Mouse (Mus musculus): ENCODE results near the gene Tstd1.

Tstd1 gene

DNA sequence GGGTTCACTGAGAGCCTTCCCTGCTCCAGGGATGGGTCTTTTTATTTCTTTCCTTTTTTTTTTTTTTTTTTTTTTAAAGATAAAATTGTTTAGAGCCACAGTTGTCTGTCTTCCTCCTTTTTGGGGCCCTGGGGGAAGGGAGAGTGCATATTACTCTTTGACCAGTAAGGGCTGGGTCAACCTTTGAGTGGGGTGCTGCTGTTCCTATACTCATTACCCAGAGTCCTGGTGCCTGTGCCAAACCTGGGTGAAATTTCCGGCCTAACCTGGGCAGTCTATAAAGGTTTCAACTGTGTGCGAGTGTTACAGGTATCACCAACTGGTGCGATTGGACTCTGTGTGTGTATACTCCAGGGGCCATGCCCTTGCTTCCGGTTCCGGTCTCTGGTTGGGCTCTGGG, at the start of gene Tstd1:
Tstd1 (plus strand) TSS at position 213 of the 400 bp plus-strand sequence.
- no peak for DNase-seq (ENCODE audit: low read depth, low spot score)

DNA sequence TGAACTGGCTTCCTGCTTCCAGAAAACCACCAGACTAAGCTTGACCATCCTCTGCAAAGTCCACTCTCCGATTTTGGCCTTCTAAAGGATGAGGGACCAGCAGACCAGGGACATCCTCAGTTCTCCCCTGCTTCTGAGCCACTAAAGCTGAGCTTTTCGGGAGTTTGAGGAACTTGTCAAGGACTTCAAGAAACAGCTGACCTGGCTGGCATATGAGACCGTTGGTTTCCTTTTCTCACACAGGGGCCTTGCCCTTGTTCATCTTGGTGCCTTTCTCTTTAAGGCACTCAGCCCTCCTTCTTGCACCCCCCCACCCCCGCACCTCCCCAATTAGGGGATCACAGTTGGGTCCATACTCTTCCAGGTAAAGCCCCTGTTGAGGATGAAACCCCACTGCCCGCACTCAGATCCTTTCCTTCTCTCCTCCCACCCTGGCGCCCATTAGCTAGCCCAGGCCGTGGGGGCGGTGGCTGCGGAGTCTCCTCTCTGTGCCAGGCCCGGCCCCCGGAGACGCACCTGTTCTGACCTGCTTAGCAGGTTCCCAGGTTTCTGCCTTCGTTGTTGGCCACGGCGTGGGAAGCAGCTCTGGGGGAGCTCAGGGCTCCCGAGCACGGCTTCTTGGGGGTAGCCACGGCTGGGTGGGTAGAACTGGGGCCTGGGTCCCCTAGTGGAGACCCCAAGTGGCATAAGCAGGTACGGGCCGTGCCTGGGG, 48.7 kb upstream of the Tstd1 start, which contains the start of gene Nectin4:
Nectin4 (plus strand) TSS at position 255 of the 712 bp plus-strand sequence.
- DNase-seq (ENCODE audit: low read depth, low spot score), result no peak

DNA sequence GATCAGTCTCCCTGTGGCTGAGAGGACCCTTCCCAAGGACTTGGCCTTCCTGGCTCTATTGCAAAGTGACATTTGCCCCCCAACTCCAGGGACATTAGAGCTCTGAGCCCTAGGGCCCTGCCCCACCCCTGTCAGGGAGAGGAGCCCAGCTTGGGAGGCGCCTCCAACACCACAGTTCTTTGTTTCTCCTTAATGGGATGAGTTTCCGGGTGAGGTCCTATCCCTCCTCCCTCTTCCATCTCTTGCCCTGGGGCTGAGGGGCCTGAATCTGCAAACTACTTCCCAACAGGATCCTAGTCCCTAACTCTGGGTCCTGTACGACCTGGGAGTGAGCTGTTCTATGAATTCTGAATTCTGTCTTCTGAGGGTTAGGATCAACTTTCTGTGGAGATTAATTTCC, 45.8 kb upstream of the Tstd1 start:
- DNase-seq (ENCODE audit: low read depth, low spot score), result no peak

DNA sequence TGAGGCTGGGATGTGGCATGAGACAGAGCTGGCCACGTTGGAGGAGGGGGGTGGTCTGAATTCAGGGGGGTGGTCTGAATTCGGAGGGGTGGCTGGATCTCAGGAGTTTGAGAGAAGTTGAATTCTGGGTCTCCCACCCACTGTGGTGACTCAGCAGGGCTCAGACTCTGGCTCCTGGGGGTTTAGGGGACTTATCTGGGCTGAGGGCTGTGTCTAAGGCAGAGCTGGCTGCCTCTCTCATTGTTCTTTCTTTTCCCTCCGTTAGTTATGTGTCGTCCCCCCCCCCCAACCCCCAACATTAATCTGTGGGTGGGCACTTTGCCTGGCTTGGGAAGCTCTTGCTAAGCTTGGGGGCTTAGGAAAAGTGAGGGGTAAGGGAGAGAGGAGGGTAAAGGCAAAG, 44.7 kb upstream of the Tstd1 start:
- DNase-seq (ENCODE audit: low read depth, low spot score), result no peak

DNA sequence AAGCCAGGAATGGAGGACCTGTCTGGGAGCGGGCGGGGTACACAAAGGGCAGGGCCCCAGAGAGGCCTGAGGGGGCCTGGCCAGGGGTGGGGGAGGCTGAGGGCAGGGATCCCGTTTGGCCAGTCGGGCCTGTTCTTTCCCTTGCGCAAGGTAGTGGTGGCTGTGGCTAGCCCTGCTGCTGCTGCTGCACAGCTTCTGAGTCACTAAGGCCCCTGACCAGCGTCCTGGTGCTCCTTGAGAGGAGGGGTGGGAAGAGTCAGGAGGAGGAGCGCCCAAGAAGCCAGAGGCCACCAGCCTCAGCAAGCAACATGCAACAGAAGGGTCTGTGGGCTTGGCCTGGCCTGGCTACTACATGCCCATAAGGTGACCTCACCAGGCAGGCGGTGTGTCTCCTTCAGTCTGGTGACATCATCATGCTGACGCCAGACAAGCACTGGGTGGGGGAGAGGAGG, 43.0 kb upstream of the Tstd1 start:
- no peak for DNase-seq (ENCODE audit: low read depth, low spot score)

DNA sequence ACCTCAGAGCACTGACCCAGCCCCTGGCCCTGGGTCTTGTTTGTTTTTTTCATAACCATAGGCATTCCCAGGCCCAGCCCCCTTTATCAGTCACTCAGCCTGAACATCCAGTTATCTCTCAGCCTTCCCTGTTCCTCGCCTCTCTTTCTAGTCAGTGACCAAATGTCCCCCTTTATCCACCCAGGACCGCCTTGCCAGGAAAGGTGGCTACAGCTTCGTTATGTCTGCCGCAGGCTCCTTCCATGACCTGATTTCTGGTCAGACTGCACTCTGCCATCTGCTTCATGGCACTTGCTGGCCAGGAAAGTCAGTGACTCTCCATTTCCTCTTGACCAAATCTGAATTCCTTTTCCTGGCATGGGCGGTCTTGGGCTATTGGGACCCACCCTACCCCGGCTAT, 40.4 kb upstream of the Tstd1 start:
- no peak for DNase-seq (ENCODE audit: low read depth, low spot score)

DNA sequence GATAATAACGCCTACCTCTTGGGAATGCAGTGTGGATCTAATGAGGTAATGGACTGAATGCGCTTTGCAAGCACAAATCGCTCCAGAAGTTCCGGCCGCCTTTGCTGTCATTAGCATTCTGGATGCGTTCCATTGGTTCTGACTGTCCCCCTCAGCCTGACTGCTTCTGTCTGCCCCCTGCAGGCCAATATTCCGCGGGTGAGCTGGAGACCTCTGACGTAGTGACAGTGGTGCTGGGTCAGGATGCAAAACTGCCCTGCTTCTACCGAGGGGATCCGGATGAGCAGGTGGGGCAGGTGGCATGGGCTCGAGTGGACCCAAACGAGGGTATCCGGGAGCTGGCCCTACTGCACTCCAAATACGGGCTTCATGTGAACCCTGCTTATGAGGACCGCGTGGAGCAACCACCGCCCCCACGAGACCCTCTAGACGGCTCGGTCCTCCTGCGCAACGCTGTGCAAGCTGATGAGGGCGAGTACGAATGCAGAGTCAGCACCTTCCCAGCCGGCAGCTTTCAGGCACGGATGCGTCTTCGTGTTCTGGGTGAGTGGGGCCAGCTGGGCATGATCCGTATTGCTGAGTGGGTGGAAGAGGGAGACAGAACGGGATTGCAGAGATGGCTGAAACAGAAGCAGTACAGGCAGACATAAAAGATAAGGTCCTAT, 38.6 kb upstream of the Tstd1 start:
- DNase-seq (ENCODE audit: low read depth, low spot score), result peak; percentile 88

DNA sequence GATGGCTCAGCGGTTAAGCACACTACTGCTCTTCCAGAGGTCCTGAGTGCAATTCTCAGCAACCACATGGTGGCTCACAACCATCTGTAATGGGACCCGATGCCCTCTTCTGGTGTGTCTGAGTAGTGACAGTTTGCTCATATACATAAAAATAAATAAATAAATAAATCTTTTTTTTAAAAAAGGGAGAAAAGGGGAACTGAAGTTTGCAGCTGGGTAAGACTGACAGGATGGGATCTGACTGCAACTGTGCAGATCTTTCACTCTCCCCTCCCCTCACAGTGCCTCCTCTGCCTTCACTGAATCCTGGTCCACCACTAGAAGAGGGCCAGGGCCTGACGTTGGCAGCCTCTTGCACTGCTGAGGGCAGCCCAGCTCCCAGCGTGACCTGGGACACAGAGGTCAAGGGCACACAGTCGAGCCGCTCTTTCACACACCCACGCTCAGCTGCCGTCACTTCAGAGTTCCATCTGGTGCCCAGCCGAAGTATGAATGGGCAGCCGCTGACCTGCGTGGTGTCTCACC, 36.5 kb upstream of the Tstd1 start:
- DNase-seq (ENCODE audit: low read depth, low spot score), result no peak

DNA sequence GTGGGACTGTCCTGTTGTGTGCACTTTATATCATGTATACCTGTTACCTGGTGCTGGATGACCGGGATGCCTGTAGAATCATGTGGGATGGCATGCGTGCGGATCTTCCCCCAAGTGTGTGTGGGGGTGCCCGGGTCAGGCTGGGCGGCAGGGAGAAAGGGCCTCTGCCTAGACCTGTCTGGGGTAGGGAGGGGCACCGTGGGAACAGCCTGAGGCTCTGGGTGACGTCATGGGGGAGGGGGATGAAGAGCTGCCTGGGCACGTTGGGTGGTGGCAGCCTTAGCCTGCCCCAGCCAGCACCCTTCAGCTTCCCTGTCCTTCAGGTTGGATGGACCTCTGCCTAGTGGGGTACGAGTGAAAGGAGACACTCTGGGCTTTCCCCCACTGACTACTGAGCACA, 34.3 kb upstream of the Tstd1 start:
- no peak for DNase-seq (ENCODE audit: low read depth, low spot score)

DNA sequence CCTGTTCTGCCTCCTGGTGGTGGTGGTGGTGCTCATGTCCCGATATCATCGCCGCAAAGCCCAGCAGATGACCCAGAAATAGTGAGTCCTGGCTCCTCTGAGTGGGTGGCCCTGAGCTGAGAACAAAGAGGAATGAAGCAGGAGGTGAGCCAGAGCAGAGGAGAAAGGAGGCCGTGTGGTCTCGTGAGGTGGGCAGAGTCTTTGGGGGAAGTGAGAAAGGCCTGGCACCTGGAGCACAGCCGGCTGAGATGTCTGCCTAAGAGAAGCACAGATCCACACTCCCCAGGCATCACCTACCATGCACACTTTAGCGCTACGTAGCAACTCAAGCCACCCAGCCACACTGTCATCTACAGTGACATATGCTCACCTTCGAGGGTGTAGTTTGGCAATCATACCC, 33.5 kb upstream of the Tstd1 start:
- DNase-seq (ENCODE audit: low read depth, low spot score), result no peak

DNA sequence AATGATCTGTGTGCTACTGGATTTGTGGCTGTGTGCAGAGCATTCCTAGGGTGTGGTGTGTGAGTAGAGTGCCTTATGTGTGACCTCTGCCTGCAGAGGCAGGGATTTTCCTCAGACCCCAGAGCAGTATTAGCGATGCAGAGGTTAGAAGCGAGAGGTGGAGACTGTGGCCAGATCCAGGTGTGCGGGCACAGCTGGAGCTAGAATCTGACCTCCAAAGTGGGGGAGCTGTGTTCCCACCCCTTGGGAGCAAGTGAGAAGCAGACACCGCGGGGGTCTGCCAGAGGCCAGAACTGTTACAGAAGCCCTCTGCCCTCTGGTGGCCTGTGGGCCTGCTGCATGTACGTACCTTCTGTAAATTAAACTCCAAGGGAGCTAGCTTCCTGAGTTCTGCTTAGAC, 31.6 kb upstream of the Tstd1 start:
- peak; percentile 69 for DNase-seq (ENCODE audit: low read depth, low spot score)

DNA sequence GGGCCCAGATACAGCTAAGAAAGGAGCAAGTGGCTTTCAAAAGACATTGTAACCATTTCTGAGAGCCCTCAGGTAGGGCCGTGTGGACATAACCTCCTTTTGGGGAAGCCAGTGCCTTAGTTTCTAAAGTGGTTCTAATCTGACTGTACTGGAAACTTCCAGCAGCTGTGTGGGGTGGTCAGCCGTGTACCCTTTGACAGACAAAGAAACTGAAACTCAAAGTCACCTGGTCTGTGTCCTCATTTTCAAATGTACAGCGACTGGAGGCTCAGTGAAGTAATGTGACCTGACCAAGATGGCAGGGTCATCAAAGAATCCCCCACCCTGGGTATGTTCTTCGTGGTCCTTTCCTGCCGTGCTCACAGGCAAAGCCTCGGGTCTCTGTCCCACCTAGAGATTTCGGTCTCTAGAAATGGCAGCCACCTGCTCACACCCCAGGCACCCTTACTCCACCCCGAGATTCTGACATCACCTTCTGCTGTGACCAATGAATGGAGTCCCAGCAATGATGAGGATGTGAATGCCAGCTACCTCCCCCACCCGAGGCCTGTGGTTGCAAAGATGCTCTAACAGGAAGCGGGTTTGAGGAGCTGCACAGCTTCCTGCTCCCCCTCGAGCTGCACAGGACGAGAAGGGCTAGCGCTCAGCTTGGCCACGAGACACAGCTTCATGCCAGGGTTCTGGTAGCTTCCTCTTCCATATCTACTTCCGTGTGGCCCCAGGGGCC, 30.1 kb upstream of the Tstd1 start, which contains the start of gene Arhgap30:
Arhgap30 (plus strand) TSS at position 579 of the 727 bp plus-strand sequence.
- DNase-seq (ENCODE audit: low read depth, low spot score), result peak; percentile 96

DNA sequence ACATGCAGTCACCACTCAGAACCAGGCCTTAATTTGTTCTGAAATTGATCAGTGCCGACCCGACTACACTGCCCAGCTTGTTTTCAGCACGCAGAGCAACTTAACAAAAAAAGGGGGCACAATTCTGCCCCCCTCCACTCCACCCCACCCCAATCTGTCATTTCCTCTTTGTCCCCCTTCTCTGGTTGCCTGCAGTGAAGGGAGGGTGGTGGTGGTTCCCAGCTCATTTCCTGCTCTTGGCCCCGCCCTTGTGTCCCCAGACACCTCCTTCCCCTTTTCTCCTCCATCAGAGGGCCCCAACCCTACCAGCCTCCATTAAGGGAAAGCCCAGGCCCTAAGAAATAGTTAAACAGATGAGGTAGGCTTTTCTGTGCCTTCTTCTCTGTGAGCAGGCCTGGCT, 28.6 kb upstream of the Tstd1 start:
- peak; percentile 90 for DNase-seq (ENCODE audit: low read depth, low spot score)

DNA sequence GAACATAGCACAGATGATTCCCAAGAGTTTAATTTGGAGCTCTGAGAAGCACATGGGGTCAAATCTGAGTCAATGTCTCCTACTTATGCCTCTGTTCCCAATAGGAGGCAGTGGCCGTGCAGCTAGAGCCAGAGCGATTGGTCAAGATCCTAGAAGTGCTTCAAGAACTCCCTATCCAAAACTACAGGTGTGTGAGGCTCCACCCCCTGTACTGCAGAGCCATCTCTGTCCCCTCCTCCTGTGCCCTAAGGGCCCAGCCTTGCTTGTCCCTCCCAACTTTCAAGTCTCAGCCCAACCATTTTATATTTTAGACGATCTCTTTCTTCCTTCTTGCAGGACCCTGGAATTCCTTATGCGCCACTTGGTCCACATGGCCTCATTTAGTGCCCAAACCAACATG, 16.9 kb upstream of the Tstd1 start:
- no peak for DNase-seq (ENCODE audit: low read depth, low spot score)

DNA sequence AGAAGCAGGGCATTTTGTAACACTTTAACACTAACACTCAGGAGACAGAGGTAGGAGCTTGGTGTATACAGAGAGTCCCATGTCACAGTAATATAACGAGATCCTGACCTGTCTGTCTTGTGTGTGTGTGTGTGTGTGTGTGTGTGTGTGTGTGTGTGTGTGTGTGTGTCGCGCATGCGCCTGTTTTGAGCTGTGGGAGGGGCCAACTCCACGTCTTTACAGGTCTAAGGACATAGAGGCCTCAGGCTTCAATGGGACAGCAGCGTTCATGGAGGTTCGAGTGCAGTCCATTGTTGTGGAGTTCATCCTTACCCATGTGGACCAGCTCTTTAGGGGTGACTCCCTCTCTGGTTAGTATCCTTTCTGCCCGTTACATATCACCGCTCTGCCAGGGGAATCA, 15.7 kb upstream of the Tstd1 start:
- no peak for DNase-seq (ENCODE audit: low read depth, low spot score)

DNA sequence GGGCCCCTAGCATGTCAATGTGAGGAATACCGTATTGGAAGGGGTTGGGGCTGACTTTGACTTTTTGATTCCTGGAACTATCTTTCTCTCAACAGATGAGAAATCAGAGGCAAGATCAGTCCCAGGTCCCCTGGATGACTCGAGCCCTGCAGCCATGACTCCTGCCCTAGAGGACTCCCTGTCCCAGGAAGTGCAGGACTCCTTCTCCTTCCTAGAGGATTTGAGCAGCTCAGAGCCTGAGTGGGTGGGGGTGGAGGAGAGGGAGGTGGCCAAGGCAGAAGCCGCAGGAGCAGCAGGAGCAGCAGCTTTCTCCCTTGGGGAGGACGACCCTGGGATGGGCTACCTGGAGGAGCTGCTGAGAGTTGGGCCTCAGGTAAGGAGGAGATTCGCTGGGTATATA, 11.4 kb upstream of the Tstd1 start:
- DNase-seq (ENCODE audit: low read depth, low spot score), result no peak

DNA sequence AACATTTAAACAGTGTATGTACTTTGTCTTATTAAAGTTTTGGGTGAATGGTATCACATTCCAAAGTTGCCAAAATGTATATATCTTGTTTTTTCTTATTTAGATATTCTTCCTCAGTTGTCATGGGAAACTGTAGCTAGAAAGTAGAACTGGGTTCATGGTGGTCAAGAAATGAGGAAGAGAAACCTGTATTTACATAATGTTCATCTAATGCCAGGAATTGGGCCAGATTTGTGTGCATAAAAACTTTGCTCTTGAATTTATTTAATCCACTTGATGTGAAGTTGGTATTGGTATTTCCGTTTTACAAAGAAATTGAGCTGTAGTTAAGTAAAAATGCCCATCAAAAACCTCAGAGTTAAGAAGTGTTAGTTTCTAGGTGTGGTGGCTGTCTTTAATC, 8.4 kb upstream of the Tstd1 start:
- no peak for DNase-seq (ENCODE audit: low read depth, low spot score)

DNA sequence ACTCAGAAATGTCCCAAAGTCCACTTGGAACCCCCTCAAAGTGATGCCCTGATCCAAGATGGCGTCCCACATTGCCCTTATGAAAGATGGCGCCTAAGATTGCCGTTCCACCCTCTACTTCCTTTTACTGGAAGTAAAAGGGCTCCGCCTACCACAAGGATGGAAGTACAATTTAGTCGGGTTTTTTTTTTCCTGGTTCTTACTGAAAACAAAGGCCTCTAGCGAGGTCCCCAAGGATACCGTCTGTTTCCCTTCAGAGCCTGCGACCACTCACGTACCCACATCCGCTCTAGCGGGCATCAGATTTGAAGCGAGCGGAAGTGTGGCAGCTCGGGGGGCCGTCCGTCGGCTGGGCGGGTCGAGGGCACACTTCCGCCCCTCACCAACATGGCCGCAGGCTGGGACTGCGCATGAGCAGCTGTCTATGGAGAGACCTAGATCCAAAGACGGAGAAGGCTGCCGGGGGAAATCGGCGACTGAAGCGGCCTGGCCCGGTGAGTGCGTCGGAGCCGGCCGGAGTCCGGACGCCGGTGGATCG, 7.7 kb upstream of the Tstd1 start, which contains the start of gene Usf1:
Usf1 (plus strand) TSS at position 367 of the 538 bp plus-strand sequence.
- DNase-seq (ENCODE audit: low read depth, low spot score), result peak; percentile 98

DNA sequence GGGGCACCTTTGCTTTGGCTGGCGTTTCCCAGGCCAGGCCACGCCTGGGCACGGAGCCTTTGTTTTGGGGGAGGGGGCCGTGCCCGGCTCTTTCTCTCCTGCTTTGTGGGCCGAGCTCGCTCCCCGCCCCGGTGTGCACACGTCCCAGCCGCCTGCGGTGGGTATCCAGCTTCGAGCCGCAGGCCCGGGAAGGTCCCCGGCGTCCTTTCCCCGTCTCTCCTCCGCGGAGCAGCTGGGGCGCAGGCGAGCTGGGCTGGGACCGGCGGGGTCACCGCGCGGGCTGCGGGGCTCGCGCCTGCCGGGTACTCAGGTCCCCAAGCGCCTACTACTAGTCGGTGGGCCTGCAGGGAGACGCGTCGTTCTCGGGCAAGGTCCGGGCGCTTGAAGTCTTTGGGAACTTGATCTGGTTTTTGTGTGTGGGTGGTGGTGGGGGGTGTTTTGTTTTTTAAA, 7.2 kb upstream of the Tstd1 start:
- DNase-seq (ENCODE audit: low read depth, low spot score), result no peak

DNA sequence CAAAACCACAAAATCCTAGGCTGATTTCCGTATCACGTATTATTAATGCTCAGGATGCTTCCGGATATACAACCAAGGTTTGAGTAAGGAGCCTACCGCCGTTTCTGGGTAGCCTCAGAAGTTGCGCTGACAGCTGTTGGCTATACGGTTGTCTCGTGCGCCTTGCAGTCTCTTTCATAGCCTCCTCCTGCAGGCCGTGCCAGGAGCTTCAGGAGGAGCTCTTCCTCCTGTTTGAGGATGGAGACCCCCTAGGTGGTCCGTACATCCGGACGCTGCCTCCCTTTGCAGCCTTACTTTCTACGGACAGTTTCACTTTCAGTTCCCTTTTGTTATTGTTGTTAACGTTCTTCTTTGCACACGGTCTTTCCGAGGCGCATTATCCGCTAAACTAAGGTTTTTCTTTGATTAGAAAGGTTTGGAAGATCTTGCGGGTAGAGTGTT, 6.7 kb upstream of the Tstd1 start:
- peak; percentile 70 for DNase-seq (ENCODE audit: low read depth, low spot score)

DNA sequence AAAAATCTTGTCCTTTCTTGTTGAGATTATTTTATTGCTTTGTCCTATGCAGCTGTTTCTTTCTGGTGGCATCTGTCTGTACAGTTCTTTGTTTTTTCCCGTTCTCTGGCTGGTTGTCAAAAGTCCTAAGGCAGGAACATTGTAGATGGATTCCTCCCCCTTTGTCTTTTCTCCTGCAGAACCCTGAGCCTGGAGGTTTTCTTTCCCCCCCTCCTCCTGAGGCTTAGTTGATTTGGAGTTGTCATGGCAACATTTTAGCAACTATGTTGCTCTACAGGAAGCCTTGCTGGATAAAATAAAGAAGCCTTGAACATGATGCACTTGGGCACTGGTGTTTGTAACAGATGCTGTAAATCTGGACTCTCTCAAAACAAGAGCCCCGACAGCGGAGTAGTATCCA, 6.2 kb upstream of the Tstd1 start:
- peak; percentile 47 for DNase-seq (ENCODE audit: low read depth, low spot score)

DNA sequence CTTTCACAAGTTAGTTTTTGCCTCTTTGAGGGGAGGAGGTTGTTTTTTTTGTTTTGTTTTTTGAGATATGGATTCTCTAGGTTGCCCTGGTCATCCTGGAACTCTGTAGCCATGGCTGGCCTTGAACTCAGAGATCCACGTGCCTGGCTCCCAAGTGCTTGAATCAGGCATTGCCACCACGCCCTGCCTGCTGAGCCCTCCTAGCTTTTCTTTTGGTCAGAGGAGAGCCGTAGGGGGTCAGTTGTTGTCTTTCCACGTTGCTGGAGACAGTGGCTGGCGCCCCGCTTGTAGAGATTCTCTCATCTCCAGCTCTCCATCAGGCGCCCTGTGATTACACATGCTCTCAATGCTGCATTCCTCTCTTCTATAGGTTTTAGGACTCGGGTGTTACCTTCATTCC, 5.1 kb upstream of the Tstd1 start:
- DNase-seq (ENCODE audit: low read depth, low spot score), result no peak

Data from CD4-positive, CD25-positive, alpha-beta regulatory T cell, adult 2 months (primary cell).